Mouse (Mus musculus): Measurements from ENCODE around the gene Zfp92.

- TF ChIP-seq POLR2A (IDR thresholded peaks at IDR 0.05; ENCODE audit: extremely low read depth, insufficient read depth, low read length) (no peak), CTCF (IDR thresholded peaks at IDR 0.05; ENCODE audit: extremely low read depth, insufficient read depth, low read length) (no peak)
Observed at GRCm38 (mm10) chrX:73391481-73391880, 19.4 kb upstream of the Zfp92 start.

Measured in cortical plate, adult 2 months (tissue).